Mouse (Mus musculus): ENCODE data around the gene Bmp4.

GRCm38 (mm10) chr14:46338801-46339200 is 51.7 kb downstream of the Bmp4 start:
- TF ChIP-seq MAX (IDR thresholded peaks at IDR 0.05; ENCODE audit: low read length) (no peak), CTCF (IDR thresholded peaks at IDR 0.05 in 2 of 3, conservative IDR thresholded peaks at IDR 0.05 in 1 of 3; ENCODE audit: control insufficient read depth in 1 of 3, insufficient read depth in 1 of 3, low read depth in 2 of 3, low read length in 3 of 3, poor library complexity in 1 of 3, severe bottlenecking in 1 of 3) (no peak), CHD2 (IDR thresholded peaks at IDR 0.05; ENCODE audit: low read length) (no peak), ZNF384 (IDR thresholded peaks at IDR 0.05; ENCODE audit: low read depth, low read length) (no peak), POLR2A (IDR thresholded peaks at IDR 0.05; ENCODE audit: control insufficient read depth in 1 of 2, insufficient read depth in 1 of 2, low read depth in 1 of 2, low read length in 2 of 2, poor library complexity in 1 of 2) (no peak), MYC (IDR thresholded peaks at IDR 0.05; ENCODE audit: low read depth, low read length) (no peak), ZMIZ1 (IDR thresholded peaks at IDR 0.05; ENCODE audit: low read depth, low read length) (no peak), POLR2AphosphoS2 (IDR thresholded peaks at IDR 0.05; ENCODE audit: low read length) (no peak), TCF12 (IDR thresholded peaks at IDR 0.05; ENCODE audit: low read depth, low read length) (no peak), MAFK (IDR thresholded peaks at IDR 0.05; ENCODE audit: borderline replicate concordance, low read depth, low read length) (no peak), MXI1 (IDR thresholded peaks at IDR 0.05; ENCODE audit: low read depth, low read length) (no peak), USF1 (IDR thresholded peaks at IDR 0.05; ENCODE audit: low read depth, low read length) (no peak), NRF1 (IDR thresholded peaks at IDR 0.05; ENCODE audit: insufficient read depth, low read depth, low read length, poor library complexity, severe bottlenecking) (no peak)
